Mouse (Mus musculus) hindbrain, embryonic 12.5 days (tissue): ENCODE measurements around the gene Bhmt. TPM values are rescaled to one million over a fixed set of nuclear protein-coding genes. Genes with fewer than 3 reads are reported as not detected.

ENCODE experiments used
- ATAC-seq: fragments of 200-750 bp; cut with Nextera tagmentation; 2 replicates; pipeline ENCODE4 v1.8.0; 2017; ENCODE audit warnings: moderate TSS enrichment; ENCODE audit not compliant: low FRiP score
- H3K27ac ChIP-seq: fragments of 300-500 bp; sonication (generic); 2 replicates; pipeline ENCODE4 v1.5.1; 2016; ENCODE audit warnings: mild to moderate bottlenecking
- H3K27me3 ChIP-seq: fragments of 300-500 bp; sonication (generic); 2 replicates; pipeline ENCODE4 v1.6.1; 2016; ENCODE audit warnings: mild to moderate bottlenecking
- H3K36me3 ChIP-seq: fragments of 300-500 bp; sonication (generic); 2 replicates; pipeline ENCODE4 v1.6.1; 2016; ENCODE audit warnings: mild to moderate bottlenecking
- H3K4me1 ChIP-seq: fragments of 300-500 bp; sonication (generic); 2 replicates; pipeline ENCODE4 v1.6.1; 2016
- H3K4me2 ChIP-seq: fragments of 300-500 bp; sonication (generic); replicated peaks from 2 replicates; pipeline ENCODE4 v1.6.1; 2016; ENCODE audit warnings: mild to moderate bottlenecking
- H3K4me3 ChIP-seq: fragments of 300-500 bp; sonication (generic); 2 replicates; pipeline ENCODE4 v1.5.1; 2016; ENCODE audit warnings: mild to moderate bottlenecking
- H3K9ac ChIP-seq: fragments of 300-500 bp; sonication (generic); 2 replicates; pipeline ENCODE4 v1.6.1; 2016; ENCODE audit warnings: mild to moderate bottlenecking, moderate library complexity
- H3K9me3 ChIP-seq: fragments of 300-500 bp; sonication (generic); replicated peaks from 2 replicates; pipeline ENCODE4 v1.6.1; 2016; ENCODE audit warnings: mild to moderate bottlenecking
- WGBS: fragments of 180-500 bp; shearing (Covaris S2); methylation state at CpG from one replicate; pipeline ENCODE4 v1.1.7; 2016; 5-methylcytosine and 5-hydroxymethylcytosine counted together
- polyA plus RNA-seq: library from polyadenylated mRNA; unstranded; fragments of >200 nt; fragmentation: Nextera tagmentation; extraction: Ambion mirVana; gene quantifications from 2 replicates; pipeline ENCODE4 v1.2.1, GENCODE M21; 2016

Gene Bhmt
- polyA plus RNA-seq: 0.43 and 0.56 TPM in 2 replicates

- no peaks in the 10 kb centered on the region for H3K27me3 ChIP-seq
- 75% methylated on average over 19 of the region's 19 CpGs for WGBS
- no peaks in the 10 kb centered on the region for H3K36me3 ChIP-seq
- no peaks in the 10 kb centered on the region for H3K4me1 ChIP-seq
- H3K27ac ChIP-seq: no peak within 1 kb of the TSS
- H3K9ac ChIP-seq: no peak within 1 kb of the TSS
- ATAC-seq: no peak
- no peaks in the 10 kb centered on the region for H3K9me3 ChIP-seq
- no peak within 1 kb of the TSS for H3K4me3 ChIP-seq
- H3K4me2 ChIP-seq: no peak within 1 kb of the TSS
Observed at GRCm38 (mm10) chr13:93637282-93638245, at the start of gene Bhmt. Bhmt (minus strand) TSS chr13:93637961.

GRCm38 (mm10) chr13:93687321-93687720 lies 49.6 kb upstream of the Bhmt start:
- no peak overlapping the region for H3K9ac ChIP-seq
- H3K4me1 ChIP-seq: 0 out of 2 replicates have a peak, but pooled peaks cover 6% of the 10 kb centered on the region
- H3K4me2 ChIP-seq: no peak overlapping the region
- H3K4me3 ChIP-seq: no peak overlapping the region
- H3K27ac ChIP-seq: no peak overlapping the region
- H3K36me3 ChIP-seq: no peaks in the 10 kb centered on the region
- no peaks in the 10 kb centered on the region for H3K27me3 ChIP-seq
- no peaks in the 10 kb centered on the region for H3K9me3 ChIP-seq
- no peak for ATAC-seq
- WGBS: 9% methylated on average over 5 of the region's 5 CpGs

GRCm38 (mm10) chr13:93685226-93685625 lies 47.5 kb upstream of the Bhmt start:
- Histone ChIP-seq H3K36me3 (no peaks in the 10 kb centered on the region), H3K4me3 (no peak overlapping the region), H3K9me3 (no peaks in the 10 kb centered on the region), H3K27ac (no peak overlapping the region), H3K4me1 (0 out of 2 replicates have a peak, but pooled peaks cover 6% of the 10 kb centered on the region), H3K9ac (no peak overlapping the region), H3K27me3 (no peaks in the 10 kb centered on the region), H3K4me2 (no peak overlapping the region)
- ATAC-seq: no peak
- 74% methylated on average over 4 of the region's 4 CpGs for WGBS

GRCm38 (mm10) chr13:93683336-93683735 lies 45.6 kb upstream of the Bhmt start:
- Histone ChIP-seq H3K9me3 (no peaks in the 10 kb centered on the region), H3K9ac (no peak overlapping the region), H3K36me3 (no peaks in the 10 kb centered on the region), H3K4me3 (no peak overlapping the region), H3K4me2 (no peak overlapping the region), H3K4me1 (0 out of 2 replicates have a peak, but pooled peaks cover 6% of the 10 kb centered on the region), H3K27ac (no peak overlapping the region), H3K27me3 (no peaks in the 10 kb centered on the region)
- no peak for ATAC-seq

- H3K4me1 ChIP-seq: 0 out of 2 replicates have a peak, but pooled peaks cover 2% of the 10 kb centered on the region
- no peak overlapping the region for H3K4me2 ChIP-seq
- H3K27me3 ChIP-seq: peaks cover 14% of the 10 kb centered on the region
- H3K4me3 ChIP-seq: no peak overlapping the region
- H3K36me3 ChIP-seq: no peaks in the 10 kb centered on the region
- WGBS: 72% methylated on average over 9 of the region's 9 CpGs
- H3K9ac ChIP-seq: no peak overlapping the region
- H3K27ac ChIP-seq: no peak overlapping the region
- no peaks in the 10 kb centered on the region for H3K9me3 ChIP-seq
- ATAC-seq: no peak
Observed at GRCm38 (mm10) chr13:93676864-93677263, 39.1 kb upstream of the Bhmt start.

- no peak for ATAC-seq
- Histone ChIP-seq H3K36me3 (no peaks in the 10 kb centered on the region), H3K4me3 (peak within 1 kb of the TSS; percentile 20), H3K4me1 (0 out of 2 replicates have a peak, but pooled peaks cover 2% of the 10 kb centered on the region), H3K27me3 (peaks cover 14% of the 10 kb centered on the region), H3K9ac (no peak within 1 kb of the TSS), H3K27ac (no peak within 1 kb of the TSS), H3K4me2 (peak within 1 kb of the TSS; percentile 39), H3K9me3 (no peaks in the 10 kb centered on the region)
- WGBS: 6% methylated on average over 31 of the region's 31 CpGs
Observed at GRCm38 (mm10) chr13:93674131-93674561, 36.4 kb upstream of the Bhmt start, which contains the start of the genes Bhmt2 and Dmgdh. Bhmt2 (minus strand) TSS chr13:93674302. Dmgdh (plus strand) TSS chr13:93674433.

- Histone ChIP-seq H3K36me3 (no peaks in the 10 kb centered on the region), H3K4me1 (0 out of 2 replicates have a peak, but pooled peaks cover 2% of the 10 kb centered on the region), H3K9me3 (no peaks in the 10 kb centered on the region), H3K27ac (no peak overlapping the region), H3K9ac (no peak overlapping the region), H3K4me3 (no peak overlapping the region), H3K27me3 (peaks cover 14% of the 10 kb centered on the region), H3K4me2 (no peak overlapping the region)
- ATAC-seq: no peak
- 76% methylated on average over 2 of the region's 2 CpGs for WGBS
Observed at GRCm38 (mm10) chr13:93673296-93673695, 35.5 kb upstream of the Bhmt start.

GRCm38 (mm10) chr13:93672371-93672770 lies 34.6 kb upstream of the Bhmt start:
- no peak overlapping the region for H3K4me3 ChIP-seq
- no peak overlapping the region for H3K4me2 ChIP-seq
- H3K9me3 ChIP-seq: no peaks in the 10 kb centered on the region
- ATAC-seq: no peak
- H3K4me1 ChIP-seq: 0 out of 2 replicates have a peak, but pooled peaks cover 2% of the 10 kb centered on the region
- no peak overlapping the region for H3K9ac ChIP-seq
- peaks cover 14% of the 10 kb centered on the region for H3K27me3 ChIP-seq
- H3K36me3 ChIP-seq: no peaks in the 10 kb centered on the region
- 89% methylated on average over 4 of the region's 4 CpGs for WGBS
- no peak overlapping the region for H3K27ac ChIP-seq

GRCm38 (mm10) chr13:93667586-93667985 lies 29.8 kb upstream of the Bhmt start:
- no peak overlapping the region for H3K9ac ChIP-seq
- no peak overlapping the region for H3K4me3 ChIP-seq
- WGBS: 91% methylated on average over 4 of the region's 4 CpGs
- H3K27me3 ChIP-seq: no peaks in the 10 kb centered on the region
- no peaks in the 10 kb centered on the region for H3K4me1 ChIP-seq
- H3K4me2 ChIP-seq: no peak overlapping the region
- no peak for ATAC-seq
- no peaks in the 10 kb centered on the region for H3K36me3 ChIP-seq
- no peak overlapping the region for H3K27ac ChIP-seq
- H3K9me3 ChIP-seq: no peaks in the 10 kb centered on the region

- Histone ChIP-seq H3K9me3 (no peaks in the 10 kb centered on the region), H3K36me3 (no peaks in the 10 kb centered on the region), H3K9ac (no peak overlapping the region), H3K27me3 (no peaks in the 10 kb centered on the region), H3K4me1 (peaks cover 3% of the 10 kb centered on the region), H3K4me3 (no peak overlapping the region), H3K4me2 (no peak overlapping the region), H3K27ac (no peak overlapping the region)
- WGBS: 76% methylated on average over 4 of the region's 5 CpGs
- no peak for ATAC-seq
Observed at GRCm38 (mm10) chr13:93657941-93658340, 20.2 kb upstream of the Bhmt start.

- Histone ChIP-seq H3K9me3 (no peaks in the 10 kb centered on the region), H3K4me1 (peaks cover 3% of the 10 kb centered on the region), H3K4me3 (no peak overlapping the region), H3K27me3 (no peaks in the 10 kb centered on the region), H3K36me3 (no peaks in the 10 kb centered on the region), H3K9ac (no peak overlapping the region), H3K4me2 (no peak overlapping the region), H3K27ac (no peak overlapping the region)
- no peak for ATAC-seq
- 91% methylated on average over 6 of the region's 6 CpGs for WGBS
Observed at GRCm38 (mm10) chr13:93653382-93653781, 15.6 kb upstream of the Bhmt start.

GRCm38 (mm10) chr13:93648387-93649130 lies 10.8 kb upstream of the Bhmt start:
- no peaks in the 10 kb centered on the region for H3K27me3 ChIP-seq
- no peaks in the 10 kb centered on the region for H3K4me1 ChIP-seq
- no peak overlapping the region for H3K9ac ChIP-seq
- ATAC-seq: no peak
- no peak overlapping the region for H3K4me2 ChIP-seq
- H3K4me3 ChIP-seq: no peak overlapping the region
- 83% methylated on average over 7 of the region's 7 CpGs for WGBS
- no peak overlapping the region for H3K27ac ChIP-seq
- no peaks in the 10 kb centered on the region for H3K36me3 ChIP-seq
- no peaks in the 10 kb centered on the region for H3K9me3 ChIP-seq
